Mouse (Mus musculus) heart, postnatal 14 days (tissue): Measurements from ENCODE around the gene Mapkbp1. TPM values are rescaled to one million over a fixed set of nuclear protein-coding genes. Genes with fewer than 3 reads are reported as not detected.

Experiments
- DNase-seq, 2 experiments: peaks; one replicate each; pipeline ENCODE4 v3.0.0; 2021 to 2022
- intact Hi-C: fragments of 180-260 bp; cut with DNase I; formaldehyde crosslinking; loops from one replicate; pipeline ENCODE4 v1.15.1; 2025
- total RNA-seq, 2 experiments: library from RNA; stranded (reverse); gene quantifications; 2 replicates each; pipeline ENCODE4 v1.2.3; 2021

Mapkbp1 gene
- total RNA-seq, 2 experiments from 2014 or later: 11.0 to 12.2 TPM

DNA sequence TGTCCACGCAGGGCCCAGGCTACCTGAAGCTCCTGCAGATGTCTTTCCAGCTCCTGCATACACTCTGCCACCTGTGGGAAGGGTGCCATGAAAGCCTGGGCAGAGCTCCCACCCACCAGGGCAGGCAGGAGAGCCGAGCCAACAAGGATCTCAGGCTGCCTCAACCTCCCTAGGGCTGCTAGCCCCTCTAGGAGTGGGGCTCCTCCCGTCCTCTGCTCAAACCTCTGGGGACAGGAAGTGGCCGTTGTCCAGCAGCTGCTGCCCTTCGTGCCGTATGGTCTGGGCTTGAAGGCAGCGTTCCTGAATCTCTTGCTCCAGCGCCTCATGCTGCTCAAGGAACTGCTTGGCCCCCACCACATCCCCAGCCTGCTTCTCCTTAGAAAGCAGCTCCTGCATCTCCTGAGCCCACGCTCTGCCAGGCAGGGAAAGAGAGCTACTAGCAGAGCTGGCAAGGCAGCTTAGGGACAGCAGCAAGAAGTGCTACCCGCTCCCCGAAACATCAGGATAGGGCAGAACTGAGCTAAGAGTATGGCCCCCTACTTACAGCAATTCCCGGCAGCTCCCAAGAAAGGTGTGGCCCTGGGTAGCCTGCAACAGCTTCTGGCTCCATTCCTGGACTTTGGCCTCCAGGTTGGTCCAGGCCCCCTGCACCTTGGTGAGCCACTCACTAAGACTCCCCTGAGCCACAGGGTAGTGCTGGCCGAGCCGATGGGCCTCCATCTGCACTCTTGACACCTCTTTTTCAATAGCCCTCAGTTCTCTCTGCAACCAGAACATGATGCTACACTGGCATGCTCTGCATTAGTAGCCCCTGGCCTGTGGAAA is 74.2 kb downstream of the Mapkbp1 start:
- peak in 1 of 2 experiments; percentile 24 for DNase-seq
- intact Hi-C loops: no loop called here

DNA sequence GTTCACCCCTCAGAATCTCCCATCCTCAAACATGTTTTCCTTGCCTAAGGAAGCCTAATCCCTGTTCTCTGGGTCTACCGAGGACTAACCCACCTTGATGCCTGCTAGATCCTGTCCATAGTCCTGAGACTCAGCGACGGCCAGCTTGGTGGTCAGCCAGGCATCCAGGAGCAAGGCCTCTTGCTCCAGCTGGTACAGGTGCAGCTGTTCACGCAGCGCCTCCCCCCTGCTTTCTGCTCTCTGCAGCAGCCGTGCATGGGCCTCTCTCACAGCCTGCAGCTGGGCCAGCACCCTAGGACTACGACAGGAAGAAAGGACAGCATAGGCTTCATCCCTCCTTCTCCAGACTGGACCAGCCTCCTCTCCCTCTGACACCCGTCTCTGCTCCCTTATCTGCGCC is 75.7 kb downstream of the Mapkbp1 start:
- DNase-seq: no peak
- intact Hi-C loops: no loop called here

DNA sequence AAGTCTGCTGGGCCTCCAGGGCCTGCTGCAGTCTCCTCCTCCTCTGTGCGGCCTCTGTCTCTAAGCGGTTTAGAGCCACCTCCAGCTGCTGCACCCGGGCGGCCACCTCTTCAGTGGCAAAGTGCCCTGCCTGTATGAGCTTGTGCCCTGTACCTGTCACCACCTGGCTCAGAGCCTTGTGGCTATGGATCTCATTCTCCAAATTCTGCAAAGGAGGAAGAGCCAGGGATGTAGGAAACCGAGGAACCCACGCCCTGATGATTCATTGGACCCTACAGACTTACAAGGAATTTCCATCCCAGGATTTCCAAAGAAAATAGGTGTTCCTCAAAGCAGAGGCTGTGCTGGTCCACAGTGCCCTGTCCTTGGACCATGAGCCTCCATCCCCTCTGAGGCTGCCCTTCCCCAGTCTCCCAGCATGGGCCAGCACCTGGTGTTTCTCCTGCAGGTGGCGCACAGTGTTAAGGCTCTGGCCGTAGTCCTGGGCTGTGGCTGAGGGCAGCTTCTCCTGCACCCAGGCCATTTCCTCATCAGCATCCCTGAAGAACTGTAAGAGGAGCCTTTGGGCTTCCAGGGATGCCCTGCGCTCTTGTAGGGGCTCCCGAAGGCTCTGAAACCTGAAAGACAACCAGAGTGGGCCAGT is 77.3 kb downstream of the Mapkbp1 start:
- intact Hi-C loops: no loop called here
- DNase-seq: peak; percentile 62 to 72

DNA sequence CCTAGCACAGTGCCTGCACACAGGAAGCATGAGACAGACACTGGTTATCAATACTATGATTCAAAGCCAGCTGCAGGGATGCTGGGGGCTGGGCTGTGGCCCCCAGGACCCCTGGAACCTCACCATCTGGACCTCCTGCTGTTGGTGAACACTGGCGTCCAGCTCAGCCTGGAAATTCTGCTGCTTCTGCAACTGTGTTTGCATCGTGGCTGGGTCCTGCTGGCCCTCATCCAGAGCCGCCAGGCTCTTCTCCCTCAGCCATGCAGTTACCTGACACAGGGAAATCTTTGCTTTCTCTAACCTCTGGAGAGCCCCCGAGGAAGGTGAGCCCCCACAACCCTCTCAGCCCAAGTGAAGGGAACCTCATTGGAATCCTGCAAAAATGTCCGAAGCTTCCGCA is 78.9 kb downstream of the Mapkbp1 start:
- DNase-seq: no peak
- intact Hi-C loops: no loop called here

DNA sequence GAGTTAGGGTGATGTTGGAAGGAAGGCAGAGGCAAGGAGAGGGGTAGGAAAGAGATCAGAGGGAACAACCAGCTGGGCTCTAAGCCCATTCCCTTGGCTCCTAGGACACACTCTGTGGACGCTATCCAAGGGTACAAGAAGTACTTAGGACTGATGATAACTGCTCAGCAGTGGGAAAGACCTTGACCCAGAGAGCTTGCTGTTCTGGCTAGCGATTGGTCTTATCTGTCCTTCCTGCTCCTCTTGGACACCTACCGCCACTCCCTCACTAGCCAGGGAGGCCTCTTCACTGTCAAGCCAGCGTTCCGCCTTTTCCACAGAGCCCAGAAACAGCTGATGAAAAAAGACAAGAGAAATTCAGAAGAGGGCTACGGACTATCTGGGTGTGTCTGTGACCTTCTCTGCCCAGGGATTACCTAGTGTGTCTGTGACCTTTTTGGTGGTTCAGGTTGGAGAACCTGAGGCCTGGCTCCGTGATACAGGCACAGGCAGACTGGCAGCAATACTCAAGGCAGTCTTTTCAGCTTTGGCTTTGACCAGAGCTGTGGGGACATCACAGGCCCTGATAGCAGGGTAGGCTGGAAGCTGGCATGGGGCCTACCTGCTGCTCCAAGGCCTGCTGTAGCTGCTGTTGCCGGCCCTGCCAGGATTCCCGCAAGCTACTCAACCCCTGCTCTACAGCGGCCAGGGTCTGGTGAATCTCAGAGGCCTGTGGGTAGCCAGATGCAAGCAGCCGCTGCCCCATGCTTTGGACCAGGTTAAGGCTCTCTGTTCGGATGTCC is 82.5 kb downstream of the Mapkbp1 start:
- DNase-seq: peak; percentile 54 to 60
- intact Hi-C loops: no loop called here

- intact Hi-C loops: no loop called here
- DNase-seq: no peak
Observed at GRCm38 (mm10) chr2:120055923-120056322, 83.4 kb downstream of the Mapkbp1 start.

GRCm38 (mm10) chr2:120058818-120059217 is 86.3 kb downstream of the Mapkbp1 start:
- no peak for DNase-seq
- intact Hi-C loops: no loop called here

DNA sequence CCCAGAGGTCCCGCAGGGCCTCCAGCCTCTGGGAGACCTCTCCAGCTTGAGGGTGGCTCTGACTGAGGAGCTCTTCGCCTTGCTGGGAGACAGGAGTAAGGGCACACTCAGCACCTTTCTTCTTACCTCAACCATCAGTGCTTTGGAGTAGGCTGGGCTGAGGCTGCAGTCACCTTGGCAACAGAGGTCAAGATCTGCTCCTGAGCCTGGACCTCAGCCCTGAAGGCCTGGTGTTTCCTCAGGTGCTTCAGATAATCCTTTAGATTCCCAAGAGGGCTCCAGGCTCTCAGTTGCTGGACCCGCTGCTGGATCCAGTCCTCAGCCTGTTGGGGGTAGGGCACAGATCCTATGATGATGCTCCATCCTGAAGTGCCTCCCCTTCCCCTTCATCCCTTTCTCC is 87.0 kb downstream of the Mapkbp1 start:
- DNase-seq: no peak
- intact Hi-C loops: no loop called here

DNA sequence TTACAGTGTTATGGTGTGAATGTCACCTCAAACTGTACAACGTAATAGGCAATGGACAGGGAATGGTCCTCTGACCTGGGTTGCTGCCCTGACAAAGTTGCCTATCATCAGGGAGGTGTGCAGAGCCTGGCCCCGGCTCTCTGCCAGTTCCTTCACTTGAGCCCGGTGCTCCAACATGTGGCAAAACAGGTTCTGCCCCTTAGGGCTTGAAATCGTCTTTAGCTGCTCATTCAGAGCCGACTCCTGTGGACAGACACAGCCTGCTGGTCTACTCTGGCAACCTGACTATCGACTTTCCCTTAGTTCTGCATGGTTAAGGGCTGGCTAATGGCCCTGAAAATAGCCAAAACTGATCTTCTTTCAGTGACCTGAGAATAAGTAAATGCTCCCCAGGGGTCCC is 87.7 kb downstream of the Mapkbp1 start:
- no peak for DNase-seq
- intact Hi-C loops: no loop called here

- intact Hi-C loops: no loop called here
- no peak for DNase-seq
Observed at GRCm38 (mm10) chr2:120060651-120061050, 88.2 kb downstream of the Mapkbp1 start.

GRCm38 (mm10) chr2:120062248-120062647 is 89.7 kb downstream of the Mapkbp1 start:
- no peak for DNase-seq
- intact Hi-C loops: no loop called here

GRCm38 (mm10) chr2:120064639-120065038 is 92.1 kb downstream of the Mapkbp1 start:
- intact Hi-C loops: loop anchor here (5.0 kb wide), 1 partner anchor 92 kb away; the partner anchor contains the start of gene Mapkbp1
- no peak for DNase-seq

GRCm38 (mm10) chr2:120065243-120065642 is 92.7 kb downstream of the Mapkbp1 start:
- intact Hi-C loops: loop anchor here (5.0 kb wide), 1 partner anchor 93 kb away; the partner anchor contains the start of gene Mapkbp1
- DNase-seq: no peak

GRCm38 (mm10) chr2:120066224-120066623 is 93.7 kb downstream of the Mapkbp1 start:
- intact Hi-C loops: loop anchor here (5.0 kb wide), 1 partner anchor 94 kb away; the partner anchor contains the start of gene Mapkbp1
- no peak for DNase-seq

GRCm38 (mm10) chr2:120068555-120069465 is 96.3 kb downstream of the Mapkbp1 start:
- peak; percentile 38 to 61 for DNase-seq
- intact Hi-C loops: loop anchor here (5.0 kb wide), 1 partner anchor 97 kb away; the partner anchor contains the start of gene Mapkbp1

DNA sequence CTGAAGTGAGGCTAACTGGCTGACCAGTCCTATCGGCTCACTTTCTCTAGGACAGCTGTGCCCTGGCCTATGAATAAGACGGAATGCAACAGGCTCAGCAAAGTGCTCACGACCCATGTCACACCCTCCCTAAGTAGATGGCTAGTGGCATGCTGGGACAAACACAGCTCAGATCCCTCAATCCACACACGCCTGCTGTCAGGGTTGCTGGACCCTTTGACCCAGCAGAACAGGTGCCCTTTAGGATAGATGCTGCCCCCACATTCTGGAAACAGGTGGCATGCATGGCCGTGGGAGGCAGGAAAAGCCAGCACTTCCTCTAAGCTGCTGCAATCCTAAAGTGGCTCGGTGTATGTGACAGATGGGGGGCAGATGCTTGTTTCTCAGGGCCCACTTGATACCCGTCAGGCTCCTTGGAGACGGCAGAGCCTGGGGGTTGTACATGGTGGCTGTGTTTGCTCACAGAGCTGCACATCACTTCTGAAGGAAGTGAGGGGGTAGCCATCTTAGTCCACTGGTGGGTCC is 97.0 kb downstream of the Mapkbp1 start:
- intact Hi-C loops: loop anchor here (5.0 kb wide), 1 partner anchor 97 kb away; the partner anchor contains the start of gene Mapkbp1

GRCm38 (mm10) chr2:120074096-120074495 is 101.6 kb downstream of the Mapkbp1 start:
- intact Hi-C loops: no loop called here
- DNase-seq: no peak

More for the DNA sequence above, 97.0 kb downstream of the Mapkbp1 start:
- DNase-seq: no peak

DNA sequence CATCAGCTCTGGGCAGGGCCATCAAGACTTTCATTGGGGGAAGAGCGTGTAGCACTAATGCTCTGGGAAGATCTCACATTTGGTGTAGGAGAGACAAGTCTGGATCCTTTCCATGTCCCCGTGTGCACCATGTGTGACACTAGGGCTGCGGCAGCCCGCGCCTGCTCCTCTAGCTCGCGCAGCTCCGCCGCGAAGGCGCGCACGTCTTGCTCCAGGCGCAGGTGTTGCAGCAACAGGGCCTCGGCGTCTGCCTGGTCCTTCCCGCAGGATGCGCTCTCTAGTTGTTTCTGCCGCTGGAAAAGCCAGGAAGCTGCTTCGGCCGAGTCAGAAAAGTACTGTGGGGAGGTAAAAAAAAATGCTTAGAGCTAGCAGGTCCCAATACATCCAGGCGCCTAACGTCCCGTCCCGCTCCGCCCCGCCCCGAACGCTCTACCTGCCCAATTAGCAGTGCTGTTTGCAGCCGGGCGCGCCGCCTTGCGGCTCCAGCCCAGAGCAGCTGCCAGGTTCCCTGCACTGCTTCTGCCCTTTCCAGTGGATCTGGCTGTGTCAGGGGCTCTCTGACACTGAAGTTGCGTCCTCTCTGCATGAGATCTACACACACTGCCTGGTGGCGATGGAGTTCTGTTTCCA is 103.7 kb downstream of the Mapkbp1 start:
- intact Hi-C loops: no loop called here
- peak; percentile 56 to 72 for DNase-seq
